Mouse (Mus musculus) thymus, postnatal 36 days (tissue): ENCODE data around the gene Lmo7.

Experiments used
- DNase-seq, 2 experiments: peaks; one replicate each; pipeline ENCODE4 v3.0.0; 2022; ENCODE audit warnings: mixed read lengths in 2 of 2

The Lmo7 gene

DNA sequence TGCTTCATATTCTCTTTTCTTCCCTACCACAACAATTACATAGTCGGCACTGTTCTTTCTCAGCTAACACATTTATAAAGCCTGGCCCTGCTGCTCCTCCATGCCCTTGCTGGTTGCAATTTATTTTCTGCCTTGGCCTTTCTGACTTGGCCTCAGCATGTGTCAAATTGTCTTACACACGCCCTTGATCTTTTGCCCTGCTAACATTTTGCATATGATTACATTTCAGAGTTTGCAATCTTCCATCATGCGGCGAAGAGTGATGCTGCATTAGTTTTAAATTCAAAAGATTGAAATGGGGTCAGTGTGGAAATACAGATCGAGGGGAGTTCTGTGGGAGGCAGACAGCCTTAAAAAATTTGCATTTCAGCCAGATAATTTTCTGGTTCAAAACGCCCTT lies 234.6 kb downstream of the Lmo7 start:
- DNase-seq, result no peak

DNA sequence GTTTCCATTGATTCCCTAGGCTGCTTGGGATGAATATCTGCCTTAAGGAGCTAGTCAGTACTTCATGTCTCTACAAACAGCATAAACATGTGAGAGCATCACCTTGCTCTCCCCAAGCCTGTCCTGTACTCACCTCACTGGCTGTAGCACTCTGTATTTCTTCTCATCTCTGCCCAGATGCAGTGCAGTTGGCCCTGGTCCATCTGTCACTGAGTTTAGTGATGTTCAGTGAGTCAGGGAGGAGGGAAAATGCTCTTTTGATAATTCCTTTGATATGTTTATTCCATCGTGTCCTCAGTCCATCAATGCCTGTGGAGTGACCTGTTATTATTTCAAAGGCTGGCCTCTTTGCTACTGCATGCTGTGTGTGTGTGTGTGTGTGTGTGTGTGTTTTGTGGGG lies 235.2 kb downstream of the Lmo7 start:
- no peak for DNase-seq

DNA sequence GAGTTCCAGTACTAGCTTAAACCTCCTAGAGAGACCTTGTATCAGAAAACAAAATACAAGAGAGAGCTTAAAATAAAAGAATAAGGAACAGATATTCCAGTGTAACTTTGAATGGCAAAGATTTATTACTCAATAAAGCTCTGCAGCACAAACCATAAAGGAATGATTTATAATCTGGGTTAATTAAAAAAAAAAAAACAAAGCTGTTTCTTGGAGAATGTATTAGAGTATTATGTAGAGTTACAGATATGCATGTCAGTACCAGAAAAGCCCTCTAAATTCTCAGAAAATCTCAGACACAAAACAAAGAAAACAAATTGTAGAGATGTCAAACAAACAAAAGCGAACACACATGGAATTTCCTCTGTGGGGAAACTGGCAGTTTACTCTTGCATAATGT lies 243.0 kb downstream of the Lmo7 start:
- DNase-seq, result no peak

DNA sequence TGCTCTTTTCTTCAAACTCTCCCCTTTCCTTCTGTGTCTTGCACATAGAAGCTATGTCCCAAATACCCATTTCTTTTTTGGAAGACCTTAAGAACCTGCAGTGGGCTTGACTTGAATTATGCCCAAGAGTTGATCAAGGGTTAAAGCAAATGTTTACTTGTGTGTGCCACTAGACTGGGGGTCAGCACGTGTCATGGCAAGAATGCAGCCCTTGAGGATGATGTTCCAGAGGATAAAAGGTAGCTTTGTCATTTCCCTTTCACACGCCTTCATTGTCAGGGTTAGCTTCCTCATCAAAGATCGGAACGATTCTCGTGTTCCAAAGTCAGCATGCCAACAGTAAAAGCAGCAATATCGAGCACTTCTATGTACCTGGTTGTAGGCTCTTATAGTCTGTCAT lies 243.4 kb downstream of the Lmo7 start:
- no peak for DNase-seq

DNA sequence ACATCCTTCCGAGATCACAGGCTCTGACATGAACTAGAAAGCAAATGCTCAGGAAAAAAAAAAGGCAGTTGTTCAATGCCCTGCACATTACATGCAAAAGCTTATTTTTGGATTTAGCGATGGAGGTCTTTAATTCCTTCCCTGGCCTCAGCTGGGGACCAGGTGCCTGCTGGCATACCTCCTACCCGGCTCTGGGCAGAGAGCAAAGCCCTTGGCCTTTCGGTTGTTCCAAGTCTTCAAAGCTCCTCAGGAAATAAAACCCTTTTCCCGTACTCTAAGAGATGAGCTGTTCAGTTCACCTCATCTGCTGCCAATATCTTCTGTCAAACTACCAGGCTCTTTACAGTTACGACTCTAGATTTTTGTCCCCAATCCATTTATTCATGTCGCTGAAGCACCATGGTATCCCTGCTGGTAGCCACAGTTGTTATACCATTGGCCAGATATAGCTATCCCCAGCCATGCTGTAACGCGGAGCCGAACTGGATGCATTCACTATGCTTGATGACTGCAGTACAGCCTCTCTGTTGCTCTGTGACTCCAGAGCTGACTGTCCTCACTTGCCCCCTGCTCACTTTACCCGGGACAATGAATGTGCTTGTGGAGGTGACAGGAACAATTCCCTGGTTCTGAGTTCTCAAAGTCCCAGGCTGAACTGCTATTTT lies 246.4 kb downstream of the Lmo7 start:
- no peak for DNase-seq
